Mouse (Mus musculus) neural tube, embryonic 15.5 days (tissue): ENCODE measurements around the gene Sema3b. TPM values are rescaled to one million over a fixed set of nuclear protein-coding genes. Genes with fewer than 3 reads are reported as not detected.

Experiments
- ATAC-seq: fragments of 200-750 bp; cut with Nextera tagmentation; 2 replicates; pipeline ENCODE4 v1.8.0; 2017; ENCODE audit warnings: mild to moderate bottlenecking, moderate TSS enrichment, moderate library complexity; ENCODE audit not compliant: low FRiP score
- H3K27ac ChIP-seq: fragments of 300-500 bp; sonication (generic); replicated peaks from 2 replicates; pipeline ENCODE4 v1.5.1; 2015; ENCODE audit warnings: mild to moderate bottlenecking, inconsistent platforms
- H3K27me3 ChIP-seq: fragments of 300-500 bp; sonication (generic); replicated peaks from 2 replicates; pipeline ENCODE4 v1.6.1; 2015; ENCODE audit warnings: inconsistent platforms
- H3K36me3 ChIP-seq: fragments of 300-500 bp; sonication (generic); 2 replicates; pipeline ENCODE4 v1.6.1; 2015; ENCODE audit warnings: inconsistent platforms
- H3K4me1 ChIP-seq: fragments of 300-500 bp; sonication (generic); 2 replicates; pipeline ENCODE4 v1.6.1; 2015; ENCODE audit warnings: inconsistent platforms
- H3K4me2 ChIP-seq: fragments of 300-500 bp; sonication (generic); 2 replicates; pipeline ENCODE4 v1.6.1; 2015; ENCODE audit warnings: inconsistent platforms, mild to moderate bottlenecking, moderate library complexity
- H3K4me3 ChIP-seq: fragments of 300-500 bp; sonication (generic); replicated peaks from 2 replicates; pipeline ENCODE4 v1.5.1; 2015; ENCODE audit warnings: mild to moderate bottlenecking, inconsistent platforms
- H3K9ac ChIP-seq: fragments of 300-500 bp; sonication (generic); replicated peaks from 2 replicates; pipeline ENCODE4 v1.6.1; 2015; ENCODE audit warnings: mild to moderate bottlenecking, inconsistent platforms
- H3K9me3 ChIP-seq: fragments of 300-500 bp; sonication (generic); replicated peaks from 2 replicates; pipeline ENCODE4 v1.6.1; 2016; ENCODE audit warnings: inconsistent platforms
- WGBS: fragments of 180-500 bp; shearing (Covaris S2); methylation state at CpG from one replicate; pipeline ENCODE4 v1.1.7; 2015; ENCODE audit warnings: mixed read lengths; 5-methylcytosine and 5-hydroxymethylcytosine counted together
- polyA plus RNA-seq: library from polyadenylated mRNA; unstranded; fragments of >200 nt; fragmentation: Nextera tagmentation; extraction: Ambion mirVana; gene quantifications from 2 replicates; pipeline ENCODE4 v1.2.1, GENCODE M21; 2015

Sema3b gene
- 6.6 and 9.7 TPM in 2 replicates for polyA plus RNA-seq

GRCm38 (mm10) chr9:107608741-107609432 lies at the start of gene Sema3b:
Gene Sema3b (minus strand): TSS chr9:107609229.
- H3K27ac ChIP-seq = no peak within 1 kb of the TSS
- no peaks in the 10 kb centered on the region for H3K9me3 ChIP-seq
- H3K36me3 ChIP-seq = 0 out of 2 replicates have a peak, but pooled peaks cover 2% of the 10 kb centered on the region
- ATAC-seq = no peak
- no peak within 1 kb of the TSS for H3K4me2 ChIP-seq
- H3K27me3 ChIP-seq = no peaks in the 10 kb centered on the region
- 42% methylated on average over 11 of the region's 12 CpGs for WGBS
- no peak within 1 kb of the TSS for H3K4me3 ChIP-seq
- H3K9ac ChIP-seq = no peak within 1 kb of the TSS
- peaks cover 51% of the 10 kb centered on the region for H3K4me1 ChIP-seq

DNA sequence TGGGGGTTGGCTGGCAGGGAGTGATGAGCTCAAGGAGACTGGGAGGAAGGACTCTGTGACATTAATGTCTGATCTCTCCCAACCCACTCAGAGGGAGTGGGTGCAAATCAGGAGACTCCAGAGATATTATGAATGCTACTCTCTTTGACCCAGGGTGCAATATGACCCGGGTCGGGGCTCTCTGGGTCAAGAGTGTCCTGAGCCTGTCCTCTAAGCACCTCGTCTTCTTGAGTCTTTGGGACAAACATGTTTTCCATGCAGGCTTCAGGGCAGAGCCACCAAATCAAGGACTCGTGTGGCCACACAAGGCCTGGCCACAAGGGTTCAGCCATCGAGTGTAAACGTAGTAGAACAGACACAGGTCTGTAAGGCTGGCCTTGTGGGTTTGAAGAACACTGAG lies 49.1 kb upstream of the Sema3b start:
- no peak overlapping the region for H3K9ac ChIP-seq
- 92% methylated on average over 6 of the region's 6 CpGs for WGBS
- no peak for ATAC-seq
- H3K4me3 ChIP-seq = no peak overlapping the region
- no peak overlapping the region for H3K4me2 ChIP-seq
- no peaks in the 10 kb centered on the region for H3K9me3 ChIP-seq
- H3K4me1 ChIP-seq = peaks cover 16% of the 10 kb centered on the region
- no peaks in the 10 kb centered on the region for H3K36me3 ChIP-seq
- no peak overlapping the region for H3K27ac ChIP-seq
- H3K27me3 ChIP-seq = no peaks in the 10 kb centered on the region

DNA sequence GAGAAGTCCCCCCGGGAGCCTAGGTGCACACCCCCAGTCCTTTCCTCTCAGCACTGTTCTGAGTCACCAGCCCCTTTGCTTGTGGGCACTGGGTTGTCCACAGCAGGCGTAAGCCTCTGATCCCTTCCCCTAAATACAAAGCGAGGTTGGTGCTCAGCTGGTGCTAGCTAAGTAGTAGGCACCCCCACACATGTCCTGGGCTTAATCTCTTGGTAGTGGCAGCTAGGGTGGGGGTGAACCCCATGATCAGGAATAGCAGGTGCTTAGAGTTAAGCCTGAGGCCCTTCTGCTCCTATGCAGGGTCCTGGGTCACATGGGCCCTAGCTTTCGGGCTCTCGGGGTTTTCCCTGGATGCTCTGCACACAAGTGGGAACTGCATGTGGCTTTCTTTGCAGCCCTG lies 48.1 kb upstream of the Sema3b start:
- H3K4me2 ChIP-seq = no peak overlapping the region
- WGBS = 89% methylated on average over 5 of the region's 5 CpGs
- ATAC-seq = no peak

GRCm38 (mm10) chr9:107654585-107654984 lies 45.6 kb upstream of the Sema3b start:
- ATAC-seq = no peak
- H3K4me3 ChIP-seq = no peak overlapping the region
- WGBS = 83% methylated on average over 4 of the region's 4 CpGs
- H3K4me2 ChIP-seq = no peak overlapping the region
- H3K4me1 ChIP-seq = peaks cover 23% of the 10 kb centered on the region
- H3K36me3 ChIP-seq = no peaks in the 10 kb centered on the region
- H3K27me3 ChIP-seq = no peaks in the 10 kb centered on the region
- H3K9me3 ChIP-seq = no peaks in the 10 kb centered on the region
- no peak overlapping the region for H3K27ac ChIP-seq
- H3K9ac ChIP-seq = no peak overlapping the region

More for the DNA sequence above, 48.1 kb upstream of the Sema3b start:
- Histone ChIP-seq H3K9me3 (no peaks in the 10 kb centered on the region), H3K36me3 (no peaks in the 10 kb centered on the region), H3K4me3 (no peak overlapping the region), H3K9ac (no peak overlapping the region), H3K27ac (no peak overlapping the region), H3K4me1 (0 out of 2 replicates have a peak, but pooled peaks cover 12% of the 10 kb centered on the region), H3K27me3 (no peaks in the 10 kb centered on the region)

DNA sequence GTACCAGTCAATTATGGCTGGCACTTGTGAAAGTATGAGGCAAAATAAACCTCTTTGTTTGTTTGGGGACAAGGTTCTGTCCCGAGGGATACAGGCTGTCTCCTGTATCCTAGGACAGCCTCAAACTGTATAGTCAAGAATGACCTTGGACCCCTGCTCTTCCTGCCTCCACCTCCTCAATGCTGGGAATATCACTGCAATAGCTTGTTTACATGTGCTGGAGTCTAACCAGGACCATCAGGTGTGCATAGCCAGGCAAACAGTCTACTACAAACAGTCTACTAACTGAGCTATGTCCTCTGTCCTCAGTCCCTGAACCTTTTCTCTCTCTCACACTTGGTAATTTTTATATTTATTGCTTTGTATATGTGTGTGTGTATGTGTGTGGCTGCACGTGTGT lies 44.4 kb upstream of the Sema3b start:
- H3K9me3 ChIP-seq = no peaks in the 10 kb centered on the region
- no peak overlapping the region for H3K27ac ChIP-seq
- no peak for ATAC-seq
- no peak overlapping the region for H3K9ac ChIP-seq
- H3K4me1 ChIP-seq = peaks cover 17% of the 10 kb centered on the region
- no peaks in the 10 kb centered on the region for H3K27me3 ChIP-seq
- no peak overlapping the region for H3K4me3 ChIP-seq
- H3K36me3 ChIP-seq = no peaks in the 10 kb centered on the region
- 81% methylated on average over 2 of the region's 2 CpGs for WGBS
- no peak overlapping the region for H3K4me2 ChIP-seq

- Histone ChIP-seq H3K4me1 (peaks cover 17% of the 10 kb centered on the region), H3K9ac (no peak overlapping the region), H3K27ac (peak overlapping the region; percentile 68), H3K9me3 (no peaks in the 10 kb centered on the region), H3K27me3 (no peaks in the 10 kb centered on the region), H3K4me3 (no peak overlapping the region), H3K36me3 (no peaks in the 10 kb centered on the region), H3K4me2 (no peak overlapping the region)
- WGBS = 25% methylated on average over 12 of the region's 12 CpGs
- ATAC-seq = peak; percentile 85
Measured at GRCm38 (mm10) chr9:107650708-107651481, 41.9 kb upstream of the Sema3b start.

- no peak overlapping the region for H3K4me2 ChIP-seq
Measured at GRCm38 (mm10) chr9:107650225-107650624, 41.2 kb upstream of the Sema3b start.

DNA sequence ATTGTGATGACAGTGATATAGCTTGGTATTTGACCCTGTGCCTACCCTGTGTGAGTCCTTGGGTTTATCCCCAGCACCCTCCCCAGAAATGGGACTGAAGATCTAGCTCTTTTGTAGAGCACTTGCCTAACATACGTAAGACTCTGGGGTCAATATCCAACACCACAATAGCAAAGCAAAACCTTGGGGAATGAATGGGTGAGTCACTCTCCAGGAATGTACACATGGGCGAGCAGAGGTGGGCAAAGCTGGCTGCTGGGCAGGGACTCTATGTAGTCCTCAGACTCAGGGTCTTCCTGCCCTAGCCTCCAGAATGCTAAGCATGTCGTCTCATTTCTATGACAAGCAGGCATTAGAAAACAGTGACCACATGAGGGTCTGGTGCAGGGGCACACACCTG lies 39.7 kb upstream of the Sema3b start:
- Histone ChIP-seq H3K4me3 (no peak overlapping the region), H3K9ac (no peak overlapping the region), H3K9me3 (no peaks in the 10 kb centered on the region), H3K4me2 (no peak overlapping the region), H3K36me3 (no peaks in the 10 kb centered on the region), H3K27me3 (no peaks in the 10 kb centered on the region), H3K27ac (no peak overlapping the region), H3K4me1 (peaks cover 32% of the 10 kb centered on the region)
- ATAC-seq = no peak
- 80% methylated on average over 3 of the region's 3 CpGs for whole genome bisulfite sequencing

More at GRCm38 (mm10) chr9:107650225-107650624, 41.2 kb upstream of the Sema3b start:
- WGBS = 63% methylated on average over 7 of the region's 7 CpGs
- H3K4me3 ChIP-seq = no peak overlapping the region
- H3K4me1 ChIP-seq = peaks cover 20% of the 10 kb centered on the region
- H3K27me3 ChIP-seq = no peaks in the 10 kb centered on the region
- H3K9ac ChIP-seq = no peak overlapping the region
- ATAC-seq = no peak
- no peaks in the 10 kb centered on the region for H3K36me3 ChIP-seq
- peak overlapping the region; percentile 68 for H3K27ac ChIP-seq
- no peaks in the 10 kb centered on the region for H3K9me3 ChIP-seq

DNA sequence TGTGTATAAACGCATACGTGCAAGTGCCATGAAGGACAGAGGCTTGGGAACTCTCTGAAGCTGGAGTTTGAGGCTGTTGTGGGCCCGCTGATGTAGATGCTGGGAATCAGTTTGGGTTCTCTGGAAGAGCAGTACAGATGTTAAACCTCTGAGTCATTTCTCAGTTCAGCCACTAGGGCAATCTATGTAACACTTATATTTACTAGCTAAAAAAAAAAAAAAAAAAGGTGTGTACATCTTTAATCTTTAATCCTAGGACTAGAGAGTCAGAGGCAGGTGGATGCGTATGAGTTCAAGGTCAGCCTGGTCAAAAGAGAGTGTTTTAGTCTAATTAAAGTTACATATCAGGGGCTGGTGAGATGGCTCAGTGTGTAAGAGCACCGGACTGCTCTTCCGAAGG lies 37.9 kb upstream of the Sema3b start:
- Histone ChIP-seq H3K4me3 (no peak overlapping the region), H3K9me3 (no peaks in the 10 kb centered on the region), H3K27ac (no peak overlapping the region), H3K9ac (no peak overlapping the region), H3K36me3 (no peaks in the 10 kb centered on the region), H3K4me2 (no peak overlapping the region), H3K4me1 (peaks cover 32% of the 10 kb centered on the region), H3K27me3 (no peaks in the 10 kb centered on the region)
- no peak for ATAC-seq
- 83% methylated on average over 6 of the region's 6 CpGs for WGBS

DNA sequence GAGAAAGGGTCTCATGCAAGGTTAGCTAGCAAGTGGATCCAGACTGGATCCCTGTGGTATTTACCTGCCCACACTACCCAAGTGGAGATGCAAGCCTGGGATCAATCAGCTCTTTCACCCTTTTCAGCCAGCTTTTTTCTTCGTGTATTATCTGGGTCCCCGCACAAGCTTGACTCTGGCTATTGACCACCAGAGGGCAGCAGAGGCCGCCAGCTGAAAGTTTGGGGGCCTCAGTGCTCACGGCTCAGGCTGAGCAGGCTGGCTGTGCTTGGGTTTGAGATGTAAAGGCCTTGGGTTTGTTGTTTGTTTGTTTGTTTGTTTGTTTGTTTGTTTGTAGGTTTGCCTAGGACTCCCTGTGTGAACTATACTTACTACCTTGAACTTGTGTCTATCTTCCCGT lies 36.5 kb upstream of the Sema3b start:
- Histone ChIP-seq H3K27ac (no peak overlapping the region), H3K27me3 (no peaks in the 10 kb centered on the region), H3K4me3 (no peak overlapping the region), H3K36me3 (no peaks in the 10 kb centered on the region), H3K9ac (no peak overlapping the region), H3K9me3 (no peaks in the 10 kb centered on the region), H3K4me2 (peak overlapping the region; percentile 67), H3K4me1 (peaks cover 24% of the 10 kb centered on the region)
- WGBS = 14% methylated on average over 5 of the region's 5 CpGs
- peak; percentile 73 for ATAC-seq

GRCm38 (mm10) chr9:107645153-107645510 lies 36.1 kb upstream of the Sema3b start:
- Histone ChIP-seq H3K4me3 (peak overlapping the region; percentile 36), H3K36me3 (no peaks in the 10 kb centered on the region), H3K4me1 (peaks cover 20% of the 10 kb centered on the region), H3K27ac (no peak overlapping the region), H3K9me3 (no peaks in the 10 kb centered on the region), H3K9ac (peak overlapping the region; percentile 44), H3K4me2 (peak overlapping the region; percentile 67), H3K27me3 (no peaks in the 10 kb centered on the region)
- ATAC-seq = peak; percentile 48; the same call in 1 of the 2 replicates
- WGBS = 54% methylated on average over 7 of the region's 7 CpGs
